Mouse (Mus musculus): ENCODE data around the gene Mzf1. TPM values are rescaled to one million over a fixed set of nuclear protein-coding genes. Genes with fewer than 3 reads are reported as not detected.
"Not testable (repeated sequence)": the region's sequence is repeated elsewhere in the genome, so short reads cannot be mapped to it uniquely, and the experiment has no call there.

Mzf1 gene
- 0.62 and 3.9 TPM in 2 replicates for total RNA-seq (2014; fragmentation: Nextera tagmentation)
- 0.47 and 1.3 TPM in 2 replicates for total RNA-seq (2017)

GRCm38 (mm10) chr7:13054287-13055010, at the start of gene Mzf1:
Mzf1 (minus strand) TSS chr7:13054764.
- peak; percentile 88 for ATAC-seq (replicated peaks; ENCODE audit: low FRiP score, low TSS enrichment, poor library complexity, severe bottlenecking)

GRCm38 (mm10) chr7:13095073-13095472, 40.5 kb upstream of the Mzf1 start, which contains the start of gene Vmn1r85:
Vmn1r85 (minus strand) TSS chr7:13095173.
- ATAC-seq (replicated peaks; ENCODE audit: low FRiP score, low TSS enrichment, poor library complexity, severe bottlenecking), result no peak

GRCm38 (mm10) chr7:13072293-13072692, 17.7 kb upstream of the Mzf1 start:
- ATAC-seq (replicated peaks; ENCODE audit: low FRiP score, low TSS enrichment, poor library complexity, severe bottlenecking), result no peak

GRCm38 (mm10) chr7:13063399-13063798, 8.8 kb upstream of the Mzf1 start:
- not testable (repeated sequence) for ATAC-seq (replicated peaks; ENCODE audit: low FRiP score, low TSS enrichment, poor library complexity, severe bottlenecking)

- ATAC-seq (replicated peaks; ENCODE audit: low FRiP score, low TSS enrichment, poor library complexity, severe bottlenecking), result no peak
Measured at GRCm38 (mm10) chr7:13059536-13059935, 5.0 kb upstream of the Mzf1 start.

GRCm38 (mm10) chr7:13056913-13057700, 2.5 kb upstream of the Mzf1 start:
- ATAC-seq (replicated peaks; ENCODE audit: low FRiP score, low TSS enrichment, poor library complexity, severe bottlenecking), result no peak

- no peak for ATAC-seq (replicated peaks; ENCODE audit: low FRiP score, low TSS enrichment, poor library complexity, severe bottlenecking)
Measured at GRCm38 (mm10) chr7:13053961-13054286, 640 bp downstream of the Mzf1 start.

- ATAC-seq (replicated peaks; ENCODE audit: low FRiP score, low TSS enrichment, poor library complexity, severe bottlenecking), result no peak
Measured at GRCm38 (mm10) chr7:13053501-13053900, 1.1 kb downstream of the Mzf1 start.

- ATAC-seq (replicated peaks; ENCODE audit: low FRiP score, low TSS enrichment, poor library complexity, severe bottlenecking), result no peak
Measured at GRCm38 (mm10) chr7:13053001-13053400, 1.6 kb downstream of the Mzf1 start.

GRCm38 (mm10) chr7:13046084-13046483, 8.5 kb downstream of the Mzf1 start:
- ATAC-seq (replicated peaks; ENCODE audit: low FRiP score, low TSS enrichment, poor library complexity, severe bottlenecking), result peak; percentile 83

- peak; percentile 6; the same call in 1 of the 2 replicates for ATAC-seq (replicated peaks; ENCODE audit: low FRiP score, low TSS enrichment, poor library complexity, severe bottlenecking)
Measured at GRCm38 (mm10) chr7:13044254-13044625, 10.3 kb downstream of the Mzf1 start.

- ATAC-seq (replicated peaks; ENCODE audit: low FRiP score, low TSS enrichment, poor library complexity, severe bottlenecking), result peak; percentile 30; the same call in 1 of the 2 replicates
Measured at GRCm38 (mm10) chr7:13043445-13044253, 10.9 kb downstream of the Mzf1 start.

- ATAC-seq (replicated peaks; ENCODE audit: low FRiP score, low TSS enrichment, poor library complexity, severe bottlenecking), result no peak
Measured at GRCm38 (mm10) chr7:13043120-13043444, 11.5 kb downstream of the Mzf1 start.

- no peak for ATAC-seq (replicated peaks; ENCODE audit: low FRiP score, low TSS enrichment, poor library complexity, severe bottlenecking)
Measured at GRCm38 (mm10) chr7:13042511-13042910, 12.1 kb downstream of the Mzf1 start.

- ATAC-seq (replicated peaks; ENCODE audit: low FRiP score, low TSS enrichment, poor library complexity, severe bottlenecking), result no peak
Measured at GRCm38 (mm10) chr7:13041256-13041655, 13.3 kb downstream of the Mzf1 start.

- no peak for ATAC-seq (replicated peaks; ENCODE audit: low FRiP score, low TSS enrichment, poor library complexity, severe bottlenecking)
Measured at GRCm38 (mm10) chr7:13039181-13039580, 15.4 kb downstream of the Mzf1 start.

- ATAC-seq (replicated peaks; ENCODE audit: low FRiP score, low TSS enrichment, poor library complexity, severe bottlenecking), result no peak
Measured at GRCm38 (mm10) chr7:13038621-13039169, 15.9 kb downstream of the Mzf1 start.

GRCm38 (mm10) chr7:13037901-13038555, 16.5 kb downstream of the Mzf1 start, which contains the start of gene Ube2m:
Ube2m (minus strand) TSS chr7:13038275.
- ATAC-seq (replicated peaks; ENCODE audit: low FRiP score, low TSS enrichment, poor library complexity, severe bottlenecking), result peak; percentile 61

- no peak for ATAC-seq (replicated peaks; ENCODE audit: low FRiP score, low TSS enrichment, poor library complexity, severe bottlenecking)
Measured at GRCm38 (mm10) chr7:13037366-13037765, 17.2 kb downstream of the Mzf1 start.

All from megakaryocyte-erythroid progenitor cell, adult 5-6 weeks (primary cell).